Mouse (Mus musculus) hindlimb bud, embryonic 11.5 days (tissue): Measurements from ENCODE around the gene Aqp1.
A peak's percentile ranks its signal among the peaks of the same experiment; 100 is the strongest.

Source experiments
- DNase-seq: peaks from one replicate; pipeline ENCODE4 v3.0.0-alpha.2; 2012; ENCODE audit warnings: low read depth, low spot score; ENCODE audit errors: extremely low spot score

Aqp1 gene

GRCm38 (mm10) chr6:55356017-55356703 lies 19.9 kb downstream of the Aqp1 start:
- no peak for DNase-seq

GRCm38 (mm10) chr6:55356976-55357635 lies 20.9 kb downstream of the Aqp1 start:
- DNase-seq = no peak

GRCm38 (mm10) chr6:55357636-55358031 lies 21.4 kb downstream of the Aqp1 start:
- DNase-seq = no peak

- DNase-seq = no peak
These were observed 22.5 kb downstream of the Aqp1 start for GRCm38 (mm10) chr6:55358731-55359143.

GRCm38 (mm10) chr6:55362663-55363062 lies 26.4 kb downstream of the Aqp1 start:
- no peak for DNase-seq

- no peak for DNase-seq
These were observed 30.9 kb downstream of the Aqp1 start for GRCm38 (mm10) chr6:55367126-55367525.

GRCm38 (mm10) chr6:55370831-55371230 lies 34.6 kb downstream of the Aqp1 start:
- DNase-seq = no peak

GRCm38 (mm10) chr6:55376076-55376475 lies 39.8 kb downstream of the Aqp1 start, which contains the start of gene Ghrhr:
Gene Ghrhr (plus strand): TSS chr6:55376295.
- no peak for DNase-seq

- DNase-seq = no peak
These were observed 40.3 kb downstream of the Aqp1 start for GRCm38 (mm10) chr6:55376511-55376910.

GRCm38 (mm10) chr6:55377461-55377860 lies 41.2 kb downstream of the Aqp1 start:
- DNase-seq = no peak

GRCm38 (mm10) chr6:55379641-55380335 lies 43.6 kb downstream of the Aqp1 start:
- no peak for DNase-seq

- no peak for DNase-seq
These were observed 45.7 kb downstream of the Aqp1 start for GRCm38 (mm10) chr6:55381966-55382365.

- DNase-seq = no peak
These were observed 47.7 kb downstream of the Aqp1 start for GRCm38 (mm10) chr6:55383897-55384296.

- DNase-seq = no peak
These were observed 48.2 kb downstream of the Aqp1 start for GRCm38 (mm10) chr6:55384356-55384951.

GRCm38 (mm10) chr6:55388546-55389169 lies 52.4 kb downstream of the Aqp1 start:
- DNase-seq = no peak

GRCm38 (mm10) chr6:55389321-55389720 lies 53.1 kb downstream of the Aqp1 start:
- DNase-seq = no peak

- DNase-seq = peak; percentile 42
These were observed 55.6 kb downstream of the Aqp1 start for GRCm38 (mm10) chr6:55391814-55392213.

GRCm38 (mm10) chr6:55392453-55392852 lies 56.2 kb downstream of the Aqp1 start:
- DNase-seq = peak; percentile 72

GRCm38 (mm10) chr6:55394854-55395253 lies 58.6 kb downstream of the Aqp1 start:
- DNase-seq = no peak

GRCm38 (mm10) chr6:55396176-55396575 lies 59.9 kb downstream of the Aqp1 start:
- no peak for DNase-seq

GRCm38 (mm10) chr6:55396622-55397041 lies 60.4 kb downstream of the Aqp1 start:
- DNase-seq = no peak
